Mouse (Mus musculus) heart, adult 2 months (tissue): ENCODE results near the gene Ift43.

Source experiments
- CTCF ChIP-seq: fragments of 200-600 bp; IDR thresholded peaks from 2 replicates; pipeline ENCODE4 v1.8.1; 2022; ENCODE audit warnings: antibody characterized with exemption, mild to moderate bottlenecking, moderate library complexity
- EP300 ChIP-seq: fragments of 200-500 bp; IDR thresholded peaks from 2 replicates; pipeline ENCODE4 v1.6.1; 2011; ENCODE audit warnings: low read depth, low read length, control low read depth; ENCODE audit not compliant: insufficient read depth

DNA sequence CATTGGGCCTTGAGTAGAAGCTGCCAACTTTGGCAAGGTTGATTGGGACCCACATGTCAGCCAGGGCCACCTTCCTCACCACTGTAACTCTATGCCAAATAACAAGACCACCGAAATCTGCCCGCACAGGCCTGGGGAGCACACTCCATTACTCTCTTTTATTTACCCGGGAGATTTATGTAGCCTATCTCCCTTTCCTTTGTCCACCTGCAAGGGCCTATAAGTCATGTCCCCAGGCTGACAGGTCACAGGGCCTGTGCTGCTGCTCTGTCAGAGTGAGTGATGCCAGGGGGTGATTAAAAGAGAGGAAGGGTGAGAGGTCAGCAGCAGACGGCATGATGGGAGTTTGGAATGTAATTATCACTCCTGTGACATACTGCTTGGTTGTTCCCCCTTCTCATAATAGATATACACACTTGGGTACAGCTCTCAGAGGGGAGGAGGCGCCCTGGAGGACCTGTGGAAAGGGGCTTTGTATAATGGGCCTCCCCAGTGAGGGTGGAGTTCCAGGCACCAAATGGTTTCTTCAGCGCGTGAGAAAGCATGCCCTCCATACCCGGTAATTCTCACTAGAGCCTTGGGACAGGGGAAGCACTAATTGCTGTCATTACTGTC lies 121.2 kb downstream of the Ift43 start:
- no peak for TF ChIP-seq CTCF
- TF ChIP-seq EP300: no peak
